Mouse (Mus musculus) left cerebral cortex, postnatal 25 days (tissue): ENCODE results near the gene Tldc2. TPM values are rescaled to one million over a fixed set of nuclear protein-coding genes. Genes with fewer than 3 reads are reported as not detected.

ENCODE experiments used
- DNase-seq, 2 experiments: peaks; one replicate each; pipeline ENCODE4 v3.0.0; 2022; ENCODE audit warnings: low spot score in 2 of 2, mixed read lengths in 1 of 2
- intact Hi-C: fragments of 180-260 bp; cut with DNase I; formaldehyde crosslinking; loops from one replicate; pipeline ENCODE4 v1.15.1; 2025
- total RNA-seq, 2 experiments: library from RNA; stranded (reverse); gene quantifications; 2 replicates each; pipeline ENCODE4 v1.2.3; 2021

Gene Tldc2
- total RNA-seq, 2 experiments from 2014 or later: not detected

DNA sequence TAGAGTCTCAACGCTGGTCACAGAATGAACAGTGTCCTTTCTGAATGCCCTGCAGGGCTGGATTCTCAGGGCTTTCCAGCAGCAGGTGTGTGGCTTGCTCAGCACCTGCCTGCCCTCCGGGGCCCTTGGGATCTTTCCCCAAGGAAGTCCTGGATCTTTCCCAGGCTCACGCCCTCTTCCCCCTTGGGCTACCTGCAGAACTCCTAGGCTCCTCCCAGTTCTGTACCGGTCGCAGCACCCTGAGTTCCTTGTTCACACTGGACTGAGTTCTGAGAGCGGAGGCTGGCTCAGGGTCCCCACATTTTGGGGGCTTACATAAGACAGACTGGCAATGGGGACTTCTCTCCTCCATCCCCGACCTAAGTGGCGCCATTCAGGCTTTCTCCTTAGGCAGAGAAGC is 27.7 kb upstream of the Tldc2 start:
- intact Hi-C loops: no loop called here
- DNase-seq: no peak

DNA sequence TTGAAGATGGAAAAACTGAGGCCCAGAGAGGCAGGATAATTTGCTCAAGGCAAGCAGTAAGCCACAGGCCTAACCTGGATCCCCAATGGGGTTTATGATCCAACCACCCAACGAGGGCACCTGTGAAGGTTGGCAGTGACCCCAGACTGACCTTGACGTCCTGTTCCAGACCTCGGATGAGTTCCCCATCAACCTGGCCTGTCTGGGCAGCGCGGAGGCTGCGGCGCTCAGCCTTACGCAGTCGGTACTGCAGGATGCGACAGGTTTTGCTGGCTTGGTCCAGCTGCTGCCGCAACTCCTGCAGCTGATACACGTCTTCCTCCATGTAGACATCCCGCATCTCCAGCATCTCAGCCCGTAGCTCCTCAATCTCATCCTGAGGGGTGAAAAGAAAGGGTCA is 26.8 kb upstream of the Tldc2 start:
- intact Hi-C loops: no loop called here
- no peak for DNase-seq

- intact Hi-C loops: no loop called here
- DNase-seq: no peak
These were observed 26.1 kb upstream of the Tldc2 start for GRCm38 (mm10) chr2:157060557-157061305.

DNA sequence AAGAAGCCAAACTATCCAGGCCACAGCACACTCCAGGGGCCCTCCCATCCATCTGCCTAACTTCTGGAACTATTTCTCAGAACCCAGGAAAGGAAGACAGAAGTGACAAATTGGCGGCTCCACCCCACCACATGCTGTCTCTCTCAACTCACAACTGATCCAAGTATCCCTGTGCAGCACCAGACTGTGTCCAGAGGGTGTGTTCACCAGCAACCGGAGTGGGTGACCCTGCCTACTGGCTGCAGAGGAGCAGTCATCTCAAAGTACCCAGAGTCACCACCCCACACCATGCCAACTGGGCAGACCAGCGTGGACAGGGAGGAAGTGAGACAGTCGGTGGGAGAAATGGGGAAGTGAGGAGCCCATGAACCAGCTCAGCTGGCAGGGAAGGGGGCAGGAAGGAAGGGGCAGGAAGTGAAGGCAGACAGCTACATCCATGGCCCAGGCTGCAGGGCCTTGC is 23.6 kb upstream of the Tldc2 start:
- DNase-seq: peak; percentile 41 to 68
- intact Hi-C loops: no loop called here

GRCm38 (mm10) chr2:157064136-157064535 is 22.7 kb upstream of the Tldc2 start:
- peak in 1 of 2 experiments; percentile 57 for DNase-seq
- intact Hi-C loops: no loop called here

DNA sequence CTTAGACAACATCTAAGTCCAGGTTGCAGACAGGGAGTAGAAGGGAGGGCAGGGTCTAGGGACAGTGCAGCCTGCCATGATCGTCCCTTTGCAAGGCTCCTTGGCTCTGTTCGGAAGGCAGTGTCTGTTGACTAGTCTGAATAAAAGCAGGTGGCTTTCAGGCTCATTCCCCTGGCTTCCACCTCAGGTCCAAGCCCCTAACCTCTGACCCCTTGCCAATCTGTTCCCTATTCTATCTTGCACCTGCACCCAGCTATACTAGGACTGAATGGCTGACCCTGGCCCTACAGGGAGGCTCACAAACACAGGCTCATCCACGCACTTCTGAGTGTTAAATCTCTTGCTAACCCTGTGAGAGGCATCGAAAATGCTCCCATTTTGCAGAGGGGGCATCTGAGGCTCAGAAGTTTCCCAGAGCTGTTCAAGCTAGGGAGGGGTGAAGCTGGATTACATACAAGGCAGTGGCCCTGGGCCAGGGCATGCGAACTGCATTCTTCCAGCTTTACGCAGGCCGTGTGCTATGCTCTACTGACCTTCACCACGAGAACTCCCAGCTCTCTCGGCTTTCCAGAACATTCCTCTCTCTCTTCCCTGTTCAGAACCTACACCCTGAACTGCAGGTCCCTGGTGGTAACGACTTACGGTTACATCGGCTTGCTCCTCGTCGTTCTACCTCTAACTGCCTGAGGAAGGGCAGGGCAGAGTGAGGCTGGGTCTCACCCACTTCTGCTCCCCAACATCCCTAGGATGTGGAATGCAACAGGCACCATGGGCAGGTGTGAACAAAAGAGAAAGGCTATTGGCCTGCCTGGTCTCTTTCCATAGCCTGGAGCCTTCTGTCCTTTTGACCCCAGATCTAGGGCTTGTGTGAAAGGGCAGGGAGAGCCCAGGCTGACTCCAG is 21.6 kb upstream of the Tldc2 start:
- DNase-seq: no peak
- intact Hi-C loops: no loop called here

GRCm38 (mm10) chr2:157065879-157066226 is 21.0 kb upstream of the Tldc2 start:
- DNase-seq: no peak
- intact Hi-C loops: no loop called here

DNA sequence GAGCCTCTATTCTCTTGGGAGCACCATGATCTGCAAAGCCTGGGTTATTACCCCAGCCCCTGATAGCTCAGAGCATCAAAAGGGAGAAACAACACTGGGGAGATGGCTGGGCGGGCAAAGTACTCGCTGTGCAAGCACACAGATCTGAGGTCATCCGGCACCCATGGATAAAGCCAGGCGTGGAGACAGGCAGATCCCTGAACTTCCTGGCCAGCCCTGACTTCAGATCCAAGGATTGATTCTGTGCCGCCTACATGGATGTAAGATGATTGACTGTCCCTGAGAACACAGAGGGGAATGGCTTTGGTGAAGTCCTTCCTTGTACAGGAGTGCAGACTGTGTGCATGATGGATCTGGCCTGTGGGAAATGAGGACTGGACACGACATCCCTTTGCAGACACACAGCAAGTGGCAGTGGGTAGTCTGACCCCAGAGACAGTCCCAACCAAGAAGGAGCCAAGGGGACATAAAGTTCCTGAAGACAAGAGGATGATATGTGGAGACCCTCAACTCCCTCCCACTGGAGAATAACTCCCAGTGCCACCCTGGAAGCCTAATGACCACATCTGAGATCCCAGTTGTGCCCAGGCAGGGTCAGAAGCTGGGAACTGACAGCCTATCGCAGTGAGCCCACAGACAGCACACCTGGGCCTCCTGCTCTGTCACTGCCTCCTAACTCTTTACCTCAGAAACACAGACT is 20.0 kb upstream of the Tldc2 start:
- DNase-seq: no peak
- intact Hi-C loops: no loop called here

DNA sequence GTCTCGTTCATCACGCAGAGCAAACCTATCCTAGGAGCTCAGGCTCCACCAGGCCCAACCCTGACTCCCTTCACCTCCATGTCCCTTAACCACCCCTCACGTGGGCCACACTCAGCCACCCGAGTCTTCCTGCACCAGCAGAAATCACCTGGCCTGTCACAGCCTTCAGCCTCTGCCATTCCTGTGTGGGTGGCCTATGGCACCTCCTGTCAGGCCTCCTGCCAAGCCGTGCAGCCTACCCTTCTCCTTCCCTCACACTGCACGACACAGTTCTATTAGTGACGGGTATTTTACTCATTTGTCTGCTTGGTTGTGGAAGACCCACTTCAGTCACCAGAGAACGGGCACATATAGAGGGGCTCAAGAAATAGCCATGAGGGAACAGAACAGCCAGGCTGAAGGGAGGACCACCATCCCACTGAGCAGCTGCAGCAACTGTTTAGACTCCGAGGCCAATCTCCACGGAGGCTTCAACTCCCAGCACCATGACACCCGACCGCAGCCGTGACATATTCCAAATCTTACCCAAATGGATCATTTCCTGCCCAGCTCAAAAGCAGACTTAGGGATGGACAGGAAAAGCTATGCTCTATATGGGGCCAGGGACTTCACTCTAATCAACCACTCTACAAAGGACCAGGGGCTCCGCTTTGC is 18.0 kb upstream of the Tldc2 start:
- intact Hi-C loops: no loop called here
- DNase-seq: no peak

DNA sequence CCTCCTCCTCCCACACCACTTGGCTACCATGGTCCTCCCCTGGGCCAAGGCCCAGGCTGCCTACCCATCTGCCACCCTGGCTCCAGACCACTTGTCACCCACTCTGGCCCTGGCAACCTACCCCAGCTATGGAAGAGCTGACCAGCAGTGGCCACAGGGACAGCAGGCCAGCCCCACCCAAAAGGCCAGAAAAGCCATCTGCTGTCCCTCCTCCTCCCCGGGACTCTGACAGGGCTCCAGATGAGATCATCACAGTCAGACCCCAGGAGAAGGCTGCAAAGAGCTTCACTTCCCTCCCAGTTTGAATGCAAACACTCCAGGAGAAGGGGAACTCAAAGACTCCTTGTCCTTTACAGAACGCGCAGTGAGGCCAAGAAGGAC is 17.5 kb upstream of the Tldc2 start:
- no peak for DNase-seq
- intact Hi-C loops: no loop called here

- DNase-seq: no peak
- intact Hi-C loops: no loop called here
These were observed 17.0 kb upstream of the Tldc2 start for GRCm38 (mm10) chr2:157069755-157070315.

GRCm38 (mm10) chr2:157070365-157070764 is 16.5 kb upstream of the Tldc2 start:
- intact Hi-C loops: no loop called here
- DNase-seq: peak in 1 of 2 experiments; percentile 34

- DNase-seq: no peak
- intact Hi-C loops: no loop called here
These were observed 15.3 kb upstream of the Tldc2 start for GRCm38 (mm10) chr2:157071556-157071955.

DNA sequence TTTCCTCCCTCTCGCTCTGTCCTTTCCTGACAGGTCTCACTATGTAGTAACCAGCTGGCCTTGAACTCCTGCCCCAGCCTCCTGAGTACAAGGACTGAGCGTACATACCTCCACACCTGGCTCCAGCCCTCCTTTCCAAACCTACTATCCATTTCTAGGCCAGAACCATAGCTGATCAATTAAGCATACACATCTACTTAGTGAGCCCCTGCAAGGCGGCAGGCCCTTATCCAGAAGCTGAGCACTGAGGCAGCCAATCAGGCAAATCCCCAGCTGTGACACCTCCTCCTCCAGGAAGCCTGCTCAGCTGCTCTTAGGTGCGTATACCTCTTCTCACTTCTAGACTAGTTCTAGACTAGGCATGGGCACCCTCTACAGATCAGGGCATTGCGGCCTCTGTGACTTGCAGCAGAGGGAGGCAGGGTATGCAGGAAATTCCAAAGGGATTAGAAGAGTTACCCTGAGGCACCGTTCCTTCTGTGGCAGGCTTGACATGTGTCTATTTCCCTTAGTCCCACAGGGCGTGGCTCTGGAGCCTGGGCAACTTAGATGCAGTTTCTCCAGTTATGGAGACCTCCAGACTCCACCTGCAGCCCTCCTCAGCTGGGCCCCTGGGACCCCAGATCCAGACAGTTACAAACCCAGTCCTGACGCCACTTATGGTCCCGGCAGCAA is 14.4 kb upstream of the Tldc2 start:
- no peak for DNase-seq
- intact Hi-C loops: no loop called here

GRCm38 (mm10) chr2:157073378-157074052 is 13.3 kb upstream of the Tldc2 start:
- DNase-seq: peak in 1 of 2 experiments; percentile 70

GRCm38 (mm10) chr2:157074186-157074724 is 12.6 kb upstream of the Tldc2 start:
- intact Hi-C loops: no loop called here
- no peak for DNase-seq

More at GRCm38 (mm10) chr2:157073378-157074052, 13.3 kb upstream of the Tldc2 start:
- intact Hi-C loops: no loop called here

- intact Hi-C loops: loop anchor here (5.0 kb wide), 1 partner anchor 32 kb away; no protein-coding TSS in a partner anchor
- no peak for DNase-seq
These were observed 12.1 kb upstream of the Tldc2 start for GRCm38 (mm10) chr2:157074772-157075171.

DNA sequence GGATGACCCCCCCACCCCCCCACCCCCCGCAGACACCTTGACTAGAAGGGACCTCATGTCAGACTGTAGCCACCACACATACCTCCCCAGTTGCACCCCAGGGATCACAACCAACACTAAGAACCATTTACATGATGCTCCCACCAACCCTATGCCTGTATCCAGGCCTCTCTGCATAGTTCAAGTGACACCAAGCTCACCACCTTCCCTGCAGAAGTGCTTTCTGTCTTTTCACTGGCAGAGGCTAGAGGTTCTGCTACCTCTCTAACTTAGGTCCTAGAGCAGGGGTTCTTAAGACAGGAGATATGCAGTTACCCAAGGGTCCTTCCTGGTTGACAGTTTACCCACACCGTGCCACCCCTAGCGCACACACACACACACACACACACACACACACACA is 11.6 kb upstream of the Tldc2 start:
- no peak for DNase-seq
- intact Hi-C loops: loop anchor here (5.0 kb wide), 1 partner anchor 33 kb away; no protein-coding TSS in a partner anchor
